In genomic region chr15:67405523-67405922, GRCm38 (mm10) we compare ENCODE assay signal across 11 mouse cellular contexts.
DNase-seq lines count a peak whose midpoint lies in the region; ATAC-seq and TF ChIP-seq lines count a peak whose summit lies in the region.
"Had no signal": no experiment of that assay in that cellular context is flagged by ENCODE, and none has a peak within 500 bp of the region (broad histone marks: within the 10 kb centered on the region; RNA-seq: fewer than 3 reads in every experiment).

No protein-coding gene starts in this region.

- H3K9ac ChIP-seq in heart, embryonic 12.5 days = no peak overlapping the region

- no peak for ATAC-seq in heart, embryonic 12.5 days (ENCODE audit: insufficient number of reproducible peaks, low FRiP score)
- peak; percentile 14; the same call in 1 of the 2 replicates for ATAC-seq in neutrophil, adult 5-6 weeks (ENCODE audit: extremely low read depth, insufficient number of reproducible peaks, low FRiP score, poor library complexity, severe bottlenecking)

- H3K4me2 ChIP-seq in heart, embryonic 12.5 days = no peak overlapping the region

- H3K4me3 ChIP-seq in heart, embryonic 12.5 days = no peak overlapping the region
- H3K4me3 ChIP-seq in spleen, adult 2 months (ENCODE audit: extremely low read depth, insufficient read depth, insufficient read length) = no peak overlapping the region
- H3K4me3 ChIP-seq: megakaryocyte, embryonic 14.5 days had no signal

- no peaks in the 10 kb centered on the region for H3K27me3 ChIP-seq in heart, embryonic 12.5 days (replicated peaks)
- H3K27me3 ChIP-seq in spleen, adult 2 months (ENCODE audit: control insufficient read depth, insufficient read depth, low read length) = no peaks in the 10 kb centered on the region
- H3K27me3 ChIP-seq: megakaryocyte, embryonic 14.5 days had no signal

- no peaks in the 10 kb centered on the region for H3K36me3 ChIP-seq in heart, embryonic 12.5 days
- H3K36me3 ChIP-seq in spleen, adult 2 months (ENCODE audit: control insufficient read depth, insufficient read depth, low read length) = no peaks in the 10 kb centered on the region

- TF ChIP-seq CTCF in spleen, adult 2 months (IDR thresholded peaks at IDR 0.05; ENCODE audit: extremely low read depth, insufficient read depth, insufficient read length, insufficient replicate concordance) = no peak

- H3K4me1 ChIP-seq in heart, embryonic 12.5 days (replicated peaks) = peaks cover 10% of the 10 kb centered on the region
- peaks cover 2% of the 10 kb centered on the region for H3K4me1 ChIP-seq in spleen, adult 2 months (ENCODE audit: control insufficient read depth, insufficient read depth, insufficient read length)

- 25% methylated on average over 2 of the region's 2 CpGs for WGBS in heart, embryonic 12.5 days
- WGBS in spleen, adult 2 months = 20% methylated on average over 2 of the region's 2 CpGs

- peak; percentile 94 for DNase-seq in heart, adult 11 months
- DNase-seq in spleen, adult 2 months (ENCODE audit: low read depth in 1 of 2, low spot score in 2 of 2) = peak; percentile 7 to 40
- no peak for DNase-seq in spleen, postnatal 10 days (ENCODE audit: low spot score in 2 of 2)
- peak; percentile 15 for DNase-seq in brain, adult 2 months (ENCODE audit: low read depth, low spot score)
- DNase-seq in right cerebral cortex, postnatal 36 days (ENCODE audit: low spot score in 2 of 2) = no peak
- DNase-seq in left cerebral cortex, postnatal 36 days (ENCODE audit: low spot score in 2 of 2) = no peak
- DNase-seq: cerebellum, adult 11 months; right cerebral cortex, postnatal 14 days had no signal

- no peak for TF ChIP-seq POLR2A in spleen, adult 2 months (IDR thresholded peaks at IDR 0.05; ENCODE audit: low read depth, low read length)

- no peaks in the 10 kb centered on the region for H3K9me3 ChIP-seq in heart, embryonic 12.5 days (replicated peaks)
- H3K9me3 ChIP-seq: megakaryocyte, embryonic 14.5 days had no signal

- H3K27ac ChIP-seq in heart, embryonic 12.5 days (ENCODE audit: poor library complexity, severe bottlenecking) = no peak overlapping the region
- no peak overlapping the region for H3K27ac ChIP-seq in spleen, adult 2 months (ENCODE audit: insufficient read depth, low read length)

- intact Hi-C loops in left cerebral cortex, postnatal 36 days (cut with DNase I) = no loop called here

Comparison
In these comparisons a context has a peak if more than half of its experiments do, and no peak if none do; other contexts are left out.
1. DNase-seq: peak in heart, adult 11 months (single experiment), spleen, adult 2 months (2 of 2) and brain, adult 2 months (single experiment); none in spleen, postnatal 10 days (0 of 2), right cerebral cortex, postnatal 36 days (0 of 2) and left cerebral cortex, postnatal 36 days (0 of 2).